Mouse (Mus musculus) midbrain, embryonic 13.5 days (tissue): ENCODE measurements around the gene Tcf21. TPM values are rescaled to one million over a fixed set of nuclear protein-coding genes. Genes with fewer than 3 reads are reported as not detected.

Experiments used
- ATAC-seq: fragments of 200-750 bp; cut with Nextera tagmentation; 2 replicates; pipeline ENCODE4 v1.8.0; 2017; ENCODE audit warnings: mild to moderate bottlenecking, moderate TSS enrichment, moderate library complexity
- H3K27ac ChIP-seq: fragments of 300-500 bp; sonication (generic); 2 replicates; pipeline ENCODE4 v1.5.1; 2015; ENCODE audit warnings: inconsistent platforms, mild to moderate bottlenecking, moderate library complexity
- H3K27me3 ChIP-seq: fragments of 300-500 bp; sonication (generic); 2 replicates; pipeline ENCODE4 v1.6.1; 2015; ENCODE audit warnings: mild to moderate bottlenecking, inconsistent platforms
- H3K36me3 ChIP-seq: fragments of 300-500 bp; sonication (generic); 2 replicates; pipeline ENCODE4 v1.6.1; 2015; ENCODE audit warnings: mild to moderate bottlenecking, inconsistent platforms
- H3K4me1 ChIP-seq: fragments of 300-500 bp; sonication (generic); replicated peaks from 2 replicates; pipeline ENCODE4 v1.6.1; 2015; ENCODE audit warnings: inconsistent platforms
- H3K4me2 ChIP-seq: fragments of 300-500 bp; sonication (generic); replicated peaks from 2 replicates; pipeline ENCODE4 v1.6.1; 2015; ENCODE audit warnings: moderate library complexity, mild to moderate bottlenecking, inconsistent platforms
- H3K4me3 ChIP-seq: fragments of 300-500 bp; sonication (generic); replicated peaks from 2 replicates; pipeline ENCODE4 v1.5.1; 2015; ENCODE audit warnings: mild to moderate bottlenecking, inconsistent platforms
- H3K9ac ChIP-seq: fragments of 300-500 bp; sonication (generic); replicated peaks from 2 replicates; pipeline ENCODE4 v1.6.1; 2015; ENCODE audit warnings: mild to moderate bottlenecking, inconsistent platforms
- H3K9me3 ChIP-seq: fragments of 300-500 bp; sonication (generic); 2 replicates; pipeline ENCODE4 v1.6.1; 2016; ENCODE audit warnings: mild to moderate bottlenecking, inconsistent platforms
- WGBS: fragments of 180-500 bp; shearing (Covaris S2); methylation state at CpG from one replicate; pipeline ENCODE4 v1.1.7; 2015; 5-methylcytosine and 5-hydroxymethylcytosine counted together
- polyA plus RNA-seq: library from polyadenylated mRNA; unstranded; fragments of >200 nt; fragmentation: Nextera tagmentation; extraction: Ambion mirVana; gene quantifications from 2 replicates; pipeline ENCODE4 v1.2.1, GENCODE M21; 2015

The Tcf21 gene
- polyA plus RNA-seq, 1 experiment from 2014 or later = 0.32 TPM

- Histone ChIP-seq H3K9me3 (no peaks in the 10 kb centered on the region), H3K9ac (no peak overlapping the region), H3K36me3 (no peaks in the 10 kb centered on the region), H3K27ac (no peak overlapping the region), H3K4me3 (no peak overlapping the region), H3K27me3 (peaks cover 92% of the 10 kb centered on the region), H3K4me2 (no peak overlapping the region), H3K4me1 (peaks cover 12% of the 10 kb centered on the region; the same call in 1 of the 2 replicates)
- no peak for ATAC-seq
- WGBS = 0% methylated on average over 2 of the region's 2 CpGs
These were observed 5.2 kb downstream of the Tcf21 start for GRCm38 (mm10) chr10:22814771-22815170.

- Histone ChIP-seq H3K27me3 (peaks cover 92% of the 10 kb centered on the region), H3K9ac (no peak overlapping the region), H3K4me1 (peaks cover 8% of the 10 kb centered on the region; the same call in 1 of the 2 replicates), H3K27ac (no peak overlapping the region), H3K4me3 (no peak overlapping the region), H3K9me3 (no peaks in the 10 kb centered on the region), H3K36me3 (no peaks in the 10 kb centered on the region), H3K4me2 (no peak overlapping the region)
- ATAC-seq = no peak
- WGBS = 0% methylated on average over 4 of the region's 8 CpGs
These were observed 5.7 kb downstream of the Tcf21 start for GRCm38 (mm10) chr10:22814294-22814693.

- Histone ChIP-seq H3K36me3 (no peaks in the 10 kb centered on the region), H3K9me3 (no peaks in the 10 kb centered on the region), H3K27ac (no peak overlapping the region), H3K9ac (no peak overlapping the region), H3K4me3 (no peak overlapping the region), H3K27me3 (peaks cover 89% of the 10 kb centered on the region), H3K4me1 (peaks cover 4% of the 10 kb centered on the region; the same call in 1 of the 2 replicates), H3K4me2 (peak overlapping the region; percentile 23; the same call in 1 of the 2 replicates)
- WGBS = under 1% methylated on average over 18 of the region's 18 CpGs
- no peak for ATAC-seq
These were observed 6.5 kb downstream of the Tcf21 start for GRCm38 (mm10) chr10:22813317-22813960.

- ATAC-seq = no peak
- no peak overlapping the region for H3K4me3 ChIP-seq
- H3K9me3 ChIP-seq = no peaks in the 10 kb centered on the region
- H3K9ac ChIP-seq = no peak overlapping the region
- H3K27me3 ChIP-seq = peaks cover 79% of the 10 kb centered on the region
- H3K4me2 ChIP-seq = no peak overlapping the region
- WGBS = 10% methylated on average over 12 of the region's 12 CpGs
- H3K4me1 ChIP-seq = peaks cover 4% of the 10 kb centered on the region; the same call in 1 of the 2 replicates
- no peak overlapping the region for H3K27ac ChIP-seq
- no peaks in the 10 kb centered on the region for H3K36me3 ChIP-seq
These were observed 8.1 kb downstream of the Tcf21 start for GRCm38 (mm10) chr10:22811921-22812320.

GRCm38 (mm10) chr10:22782684-22783083, 37.3 kb downstream of the Tcf21 start:
- 70% methylated on average over 3 of the region's 3 CpGs for WGBS
- Histone ChIP-seq H3K27ac (no peak overlapping the region), H3K4me1 (no peaks in the 10 kb centered on the region), H3K36me3 (no peaks in the 10 kb centered on the region), H3K4me2 (no peak overlapping the region), H3K9me3 (peaks cover 3% of the 10 kb centered on the region; the same call in 1 of the 2 replicates), H3K27me3 (no peaks in the 10 kb centered on the region), H3K4me3 (no peak overlapping the region), H3K9ac (no peak overlapping the region)
- no peak for ATAC-seq

GRCm38 (mm10) chr10:22781466-22781865, 38.5 kb downstream of the Tcf21 start:
- no peak overlapping the region for H3K9ac ChIP-seq
- H3K9me3 ChIP-seq = no peaks in the 10 kb centered on the region
- no peaks in the 10 kb centered on the region for H3K27me3 ChIP-seq
- H3K36me3 ChIP-seq = no peaks in the 10 kb centered on the region
- ATAC-seq = no peak
- H3K4me2 ChIP-seq = no peak overlapping the region
- no peaks in the 10 kb centered on the region for H3K4me1 ChIP-seq
- WGBS = 34% methylated on average over 4 of the region's 4 CpGs
- H3K27ac ChIP-seq = no peak overlapping the region
- no peak overlapping the region for H3K4me3 ChIP-seq

GRCm38 (mm10) chr10:22777939-22778338, 42.0 kb downstream of the Tcf21 start:
- Histone ChIP-seq H3K9me3 (no peaks in the 10 kb centered on the region), H3K9ac (no peak overlapping the region), H3K36me3 (no peaks in the 10 kb centered on the region), H3K4me2 (no peak overlapping the region), H3K4me3 (no peak overlapping the region), H3K4me1 (no peaks in the 10 kb centered on the region), H3K27me3 (no peaks in the 10 kb centered on the region), H3K27ac (no peak overlapping the region)
- ATAC-seq = no peak
- 20% methylated on average over 5 of the region's 5 CpGs for WGBS

GRCm38 (mm10) chr10:22776007-22776698, 43.8 kb downstream of the Tcf21 start:
- H3K9me3 ChIP-seq = no peaks in the 10 kb centered on the region
- H3K27me3 ChIP-seq = no peaks in the 10 kb centered on the region
- peak; percentile 80 for ATAC-seq
- WGBS = 15% methylated on average over 7 of the region's 7 CpGs
- no peak overlapping the region for H3K4me3 ChIP-seq
- H3K4me1 ChIP-seq = no peaks in the 10 kb centered on the region
- H3K4me2 ChIP-seq = no peak overlapping the region
- no peaks in the 10 kb centered on the region for H3K36me3 ChIP-seq
- no peak overlapping the region for H3K27ac ChIP-seq
- no peak overlapping the region for H3K9ac ChIP-seq

GRCm38 (mm10) chr10:22775456-22775855, 44.5 kb downstream of the Tcf21 start:
- Histone ChIP-seq H3K36me3 (no peaks in the 10 kb centered on the region), H3K27me3 (no peaks in the 10 kb centered on the region), H3K9ac (no peak overlapping the region), H3K4me2 (no peak overlapping the region), H3K4me3 (no peak overlapping the region), H3K27ac (no peak overlapping the region), H3K4me1 (no peaks in the 10 kb centered on the region), H3K9me3 (no peaks in the 10 kb centered on the region)
- ATAC-seq = no peak
- 84% methylated on average over 2 of the region's 2 CpGs for WGBS

- WGBS = 88% methylated on average over 3 of the region's 3 CpGs
- H3K36me3 ChIP-seq = no peaks in the 10 kb centered on the region
- no peaks in the 10 kb centered on the region for H3K4me1 ChIP-seq
- H3K9me3 ChIP-seq = no peaks in the 10 kb centered on the region
- H3K4me2 ChIP-seq = no peak overlapping the region
- H3K4me3 ChIP-seq = no peak overlapping the region
- H3K27ac ChIP-seq = no peak overlapping the region
- no peak overlapping the region for H3K9ac ChIP-seq
- no peaks in the 10 kb centered on the region for H3K27me3 ChIP-seq
- no peak for ATAC-seq
These were observed 45.3 kb downstream of the Tcf21 start for GRCm38 (mm10) chr10:22774626-22775025.
